Mouse (Mus musculus) hindbrain, embryonic 16.5 days (tissue): Measurements from ENCODE around the gene Gm36079. TPM values are rescaled to one million over a fixed set of nuclear protein-coding genes. Genes with fewer than 3 reads are reported as not detected.
"Not testable (repeated sequence)": the region's sequence is repeated elsewhere in the genome, so short reads cannot be mapped to it uniquely, and the experiment has no call there.

Source experiments
- ATAC-seq: fragments of 200-750 bp; cut with Nextera tagmentation; 2 replicates; pipeline ENCODE4 v1.8.0; 2017; ENCODE audit warnings: moderate TSS enrichment, moderate library complexity
- H3K27ac ChIP-seq: fragments of 300-500 bp; sonication (generic); 2 replicates; pipeline ENCODE4 v1.5.1; 2014; ENCODE audit warnings: low read depth, mild to moderate bottlenecking, control low read depth, low read length, moderate library complexity
- H3K27me3 ChIP-seq: fragments of 300-500 bp; sonication (generic); replicated peaks from 2 replicates; pipeline ENCODE4 v1.6.1; 2014; ENCODE audit warnings: low read length; ENCODE audit not compliant: control insufficient read depth, insufficient read depth
- H3K36me3 ChIP-seq: fragments of 300-500 bp; sonication (generic); 2 replicates; pipeline ENCODE4 v1.6.1; 2014; ENCODE audit warnings: mild to moderate bottlenecking, low read length, moderate library complexity, mixed read lengths; ENCODE audit not compliant: control insufficient read depth, insufficient read depth
- H3K4me1 ChIP-seq: fragments of 300-500 bp; sonication (generic); 2 replicates; pipeline ENCODE4 v1.6.1; 2014; ENCODE audit warnings: low read depth, low read length; ENCODE audit not compliant: control insufficient read depth, insufficient read depth
- H3K4me2 ChIP-seq: fragments of 300-500 bp; sonication (generic); 2 replicates; pipeline ENCODE4 v1.6.1; 2014; ENCODE audit warnings: mild to moderate bottlenecking, low read length, control low read depth, moderate library complexity
- H3K4me3 ChIP-seq: fragments of 300-500 bp; sonication (generic); 2 replicates; pipeline ENCODE4 v1.5.1; 2014; ENCODE audit warnings: mild to moderate bottlenecking, low read length, control low read depth, moderate library complexity
- H3K9ac ChIP-seq: fragments of 300-500 bp; sonication (generic); 2 replicates; pipeline ENCODE4 v1.6.1; 2014; ENCODE audit warnings: low read depth, mild to moderate bottlenecking, control low read depth, low read length, moderate library complexity
- H3K9me3 ChIP-seq: fragments of 300-500 bp; sonication (generic); 2 replicates; pipeline ENCODE4 v1.6.1; 2014; ENCODE audit warnings: mild to moderate bottlenecking, low read length, moderate library complexity; ENCODE audit not compliant: control insufficient read depth
- WGBS: fragments of 180-500 bp; shearing (Covaris S2); extraction: QIAGEN DNeasy Blood & Tissue Kit; methylation state at CpG from one replicate; pipeline ENCODE4 v1.1.7; 2014; 5-methylcytosine and 5-hydroxymethylcytosine counted together
- polyA plus RNA-seq: library from polyadenylated mRNA; unstranded; fragments of >200 nt; fragmentation: Nextera tagmentation; extraction: Ambion mirVana; gene quantifications from 2 replicates; pipeline ENCODE4 v1.2.1, GENCODE M21; 2015

Gene Gm36079
- polyA plus RNA-seq, 1 experiment from 2014 or later: not detected

DNA sequence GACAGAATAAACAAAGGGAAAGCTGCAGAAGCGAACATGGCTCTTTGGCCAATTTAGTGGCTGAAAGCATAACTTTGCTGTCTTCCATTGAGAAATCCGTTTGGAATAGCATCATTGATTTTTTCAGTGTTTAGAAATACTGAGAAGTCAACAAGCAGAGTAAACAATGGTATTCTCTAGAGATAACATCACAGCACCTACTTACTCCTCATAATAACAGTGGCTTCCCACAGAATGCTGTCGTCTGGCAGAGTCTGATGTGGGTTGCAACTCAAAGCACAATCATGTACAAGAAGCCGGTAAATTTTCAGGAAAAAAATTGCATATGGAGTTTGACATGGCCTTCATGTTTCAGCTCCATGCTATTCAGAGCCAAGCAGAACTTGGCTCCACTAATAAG, 1.2 kb downstream of the Gm36079 start:
- not testable (repeated sequence) for H3K4me3 ChIP-seq, ATAC-seq
- WGBS: 9% methylated on average over 4 of the region's 4 CpGs

DNA sequence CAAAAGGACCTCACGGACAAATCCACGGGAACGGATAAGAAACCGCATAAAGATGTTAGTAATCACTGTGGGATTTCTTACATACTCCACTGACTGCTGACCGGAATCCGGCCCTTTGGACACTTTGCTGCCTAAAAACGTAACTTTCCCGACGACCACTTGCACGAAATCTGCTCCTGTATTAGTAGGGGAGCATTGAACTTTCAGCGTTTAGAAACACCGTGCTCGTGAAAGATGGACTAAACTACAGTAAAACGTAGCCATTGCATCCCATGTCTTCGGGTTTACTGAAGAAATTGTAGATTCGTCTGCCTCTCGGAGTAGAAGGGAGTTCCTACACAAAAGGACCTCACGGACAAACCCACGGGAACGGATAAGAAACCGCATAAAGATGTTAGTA, 1.8 kb downstream of the Gm36079 start:
- H3K4me3 ChIP-seq, H3K4me2 ChIP-seq, H3K9me3 ChIP-seq, H3K4me1 ChIP-seq, H3K36me3 ChIP-seq, H3K9ac ChIP-seq, H3K27me3 ChIP-seq, ATAC-seq, H3K27ac ChIP-seq: not testable (repeated sequence)
- under 1% methylated on average over 18 of the region's 21 CpGs for WGBS

More for the DNA sequence above, 1.2 kb downstream of the Gm36079 start:
- H3K27ac ChIP-seq, H3K36me3 ChIP-seq, H3K4me1 ChIP-seq, H3K4me2 ChIP-seq, H3K27me3 ChIP-seq, H3K9me3 ChIP-seq, H3K9ac ChIP-seq: not testable (repeated sequence)

DNA sequence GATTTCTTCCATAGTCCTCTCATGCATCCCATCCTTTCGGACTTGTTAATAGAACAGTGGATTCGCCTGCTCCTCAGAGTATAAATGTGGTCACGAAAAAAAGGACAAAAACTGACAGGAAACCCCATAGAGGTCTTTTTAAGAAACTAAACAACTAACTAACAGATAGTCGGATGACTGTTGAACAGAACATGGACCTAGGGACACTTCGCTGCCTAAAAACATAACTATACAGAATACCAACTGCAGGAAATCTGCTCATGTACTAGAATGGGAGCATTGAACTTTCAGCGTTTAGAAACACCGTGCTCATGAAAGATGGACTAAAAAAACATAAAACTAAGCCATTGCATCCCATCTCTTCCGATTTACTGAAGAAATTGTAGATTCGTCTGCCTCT, 2.2 kb downstream of the Gm36079 start:
- H3K9ac ChIP-seq, ATAC-seq, H3K9me3 ChIP-seq, H3K4me1 ChIP-seq, H3K4me2 ChIP-seq, H3K36me3 ChIP-seq, H3K27me3 ChIP-seq, H3K4me3 ChIP-seq, H3K27ac ChIP-seq: not testable (repeated sequence)
- WGBS: 10% methylated on average over 9 of the region's 9 CpGs

DNA sequence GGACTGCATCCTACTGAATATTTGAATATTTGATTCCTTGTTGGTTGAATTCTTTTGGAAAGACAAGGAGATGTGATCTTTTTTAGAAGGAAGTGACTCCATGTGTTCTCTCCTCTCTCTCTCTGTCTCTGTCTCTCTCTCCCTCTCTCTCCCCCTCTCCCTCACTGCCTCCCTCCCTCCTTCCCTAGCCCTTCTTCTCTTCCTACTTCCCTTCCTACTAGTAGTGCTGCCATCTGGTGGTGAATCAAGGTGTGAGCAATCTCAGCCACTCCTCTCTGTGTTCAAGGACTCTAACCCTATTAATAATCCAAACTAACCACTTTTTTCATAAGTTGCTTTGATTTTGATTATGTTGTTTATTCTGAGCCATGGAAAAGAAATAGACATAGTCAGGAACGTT, 5.3 kb downstream of the Gm36079 start:
- not testable (repeated sequence) for H3K27me3 ChIP-seq, H3K4me1 ChIP-seq, H3K27ac ChIP-seq, H3K4me2 ChIP-seq, H3K4me3 ChIP-seq, ATAC-seq, H3K36me3 ChIP-seq, H3K9ac ChIP-seq, H3K9me3 ChIP-seq
- no CpG with 5 or more reads among the region's 1 CpGs for WGBS

DNA sequence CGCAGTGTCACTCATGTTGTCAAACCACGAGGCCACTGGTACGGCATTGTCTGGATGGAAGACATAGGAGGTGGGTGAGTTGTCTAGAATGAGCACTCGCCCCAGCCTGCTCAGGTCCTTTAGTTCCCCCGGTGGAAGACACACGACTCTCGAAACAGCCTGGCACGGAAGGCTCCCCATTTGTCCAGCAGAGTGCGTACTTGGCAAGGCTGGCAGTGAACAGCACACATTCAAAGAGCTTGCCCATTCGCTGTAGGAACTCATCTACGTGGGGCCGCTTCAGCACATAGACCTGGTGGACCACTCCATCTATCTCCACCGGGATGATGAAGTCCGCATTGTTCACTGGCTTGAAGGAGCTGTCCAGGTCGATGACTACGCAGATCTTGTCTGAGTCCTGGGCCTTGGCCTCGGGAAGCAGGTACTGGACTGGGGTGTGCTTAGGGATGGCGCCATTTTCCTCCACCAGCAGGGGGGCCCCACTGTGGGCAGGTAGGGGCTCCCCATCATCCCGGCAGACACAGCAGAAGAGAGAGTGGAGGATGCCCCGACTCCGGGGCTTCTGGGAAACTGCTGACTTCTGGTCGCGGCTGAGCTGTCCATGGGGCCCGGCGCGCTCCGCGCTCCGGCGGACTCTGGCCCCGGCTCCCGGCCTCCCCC, 11.3 kb downstream of the Gm36079 start:
- H3K36me3 ChIP-seq, H3K4me2 ChIP-seq, H3K4me3 ChIP-seq, H3K27ac ChIP-seq, H3K9ac ChIP-seq, H3K4me1 ChIP-seq, H3K27me3 ChIP-seq, H3K9me3 ChIP-seq: not testable (repeated sequence)
- peak; percentile 24; the same call in 1 of the 2 replicates for ATAC-seq
- WGBS: 0% methylated on average over 6 of the region's 32 CpGs

DNA sequence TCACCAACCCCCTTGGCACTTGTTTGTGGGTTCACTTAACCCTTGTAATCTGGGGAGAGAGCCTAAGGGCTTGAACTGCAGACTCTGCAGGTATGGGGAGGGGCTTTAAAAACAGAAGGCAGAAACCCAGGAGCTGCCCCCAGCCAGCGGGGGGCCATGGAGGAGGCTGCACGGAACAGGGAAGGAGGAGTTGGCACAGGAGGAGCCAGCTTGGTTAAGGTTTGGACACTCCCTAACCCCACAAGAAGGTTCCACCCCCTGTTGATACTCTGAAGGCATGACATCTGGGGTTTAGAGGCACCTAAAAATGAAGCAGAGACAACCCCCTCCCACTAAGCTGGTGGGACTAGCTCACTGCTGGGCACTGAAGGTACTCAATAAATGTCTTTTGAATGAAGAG, 12.8 kb downstream of the Gm36079 start:
- H3K4me3 ChIP-seq, H3K36me3 ChIP-seq, H3K4me1 ChIP-seq, H3K27me3 ChIP-seq, H3K9me3 ChIP-seq, ATAC-seq, H3K4me2 ChIP-seq, H3K9ac ChIP-seq, H3K27ac ChIP-seq: not testable (repeated sequence)
- WGBS: no CpG with 5 or more reads among the region's 2 CpGs

DNA sequence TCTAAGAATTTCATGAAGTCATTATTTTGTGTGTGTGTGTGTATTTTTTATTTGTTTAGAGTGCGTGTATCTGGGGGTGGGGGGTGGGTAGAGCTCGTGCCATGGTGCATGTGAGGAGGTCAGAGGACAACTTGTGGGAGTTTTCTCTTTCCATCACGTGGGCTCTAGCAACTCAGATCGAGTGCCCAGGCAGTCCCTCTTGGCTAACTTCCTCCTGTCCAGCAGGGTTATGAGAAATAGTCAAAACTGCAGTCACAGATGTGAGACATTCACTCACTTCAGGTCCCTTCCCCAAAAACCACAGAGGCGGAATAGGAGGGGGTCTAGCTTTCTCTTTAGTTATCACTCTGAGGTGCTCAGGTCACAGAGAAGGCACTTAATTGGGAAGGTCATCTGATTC, 13.3 kb downstream of the Gm36079 start:
- H3K27me3 ChIP-seq, ATAC-seq, H3K9me3 ChIP-seq, H3K27ac ChIP-seq, H3K36me3 ChIP-seq, H3K4me1 ChIP-seq, H3K4me3 ChIP-seq, H3K4me2 ChIP-seq, H3K9ac ChIP-seq: not testable (repeated sequence)
- no CpG with 5 or more reads among the region's 5 CpGs for WGBS

DNA sequence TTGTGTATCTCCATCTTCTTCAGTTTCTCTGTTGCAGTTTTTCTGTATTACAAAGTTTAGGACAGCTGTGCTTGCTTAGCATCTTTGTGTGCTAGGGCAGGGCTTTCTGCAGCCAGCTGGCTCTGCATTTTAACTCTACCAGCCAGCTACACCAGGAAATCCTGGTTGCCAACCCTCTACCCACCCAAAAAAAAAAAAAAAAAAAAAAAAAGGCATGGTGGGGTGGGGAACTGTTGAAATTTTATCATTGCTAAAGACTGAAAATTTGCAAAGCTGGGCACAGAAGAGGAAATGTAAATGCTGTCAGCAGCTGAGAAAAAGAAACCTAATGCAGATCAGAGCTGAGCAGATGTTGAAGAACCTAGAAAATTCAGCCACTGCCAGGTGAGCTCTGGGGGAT, 16.7 kb downstream of the Gm36079 start:
- not testable (repeated sequence) for H3K4me1 ChIP-seq, H3K9me3 ChIP-seq, H3K36me3 ChIP-seq, ATAC-seq, H3K4me2 ChIP-seq, H3K9ac ChIP-seq, H3K27me3 ChIP-seq, H3K4me3 ChIP-seq, H3K27ac ChIP-seq

DNA sequence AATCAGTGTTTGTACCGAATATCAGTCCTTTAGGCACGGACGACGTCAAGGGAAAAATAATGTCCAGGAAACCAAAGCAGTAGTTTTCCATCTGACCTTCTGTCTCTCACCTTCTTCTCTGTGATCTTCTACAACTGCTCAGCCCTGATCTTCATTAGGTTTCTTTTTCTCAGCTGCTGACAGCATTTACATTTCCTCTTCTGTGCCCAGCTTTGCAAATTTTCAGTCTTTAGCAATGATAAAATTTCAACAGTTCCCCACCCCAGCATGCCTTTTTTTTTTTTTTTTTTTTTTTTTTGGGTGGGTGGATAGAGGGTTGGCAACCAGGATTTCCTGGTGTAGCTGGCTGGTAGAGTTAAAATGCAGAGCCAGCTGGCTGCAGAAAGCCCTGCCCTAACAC, 27.6 kb downstream of the Gm36079 start:
- no CpG with 5 or more reads among the region's 4 CpGs for WGBS
- H3K27ac ChIP-seq, H3K4me3 ChIP-seq, H3K27me3 ChIP-seq, H3K36me3 ChIP-seq, ATAC-seq, H3K9me3 ChIP-seq, H3K4me2 ChIP-seq, H3K9ac ChIP-seq, H3K4me1 ChIP-seq: not testable (repeated sequence)
